Mouse (Mus musculus) thymus, postnatal 14 days (tissue): Measurements from ENCODE around the gene Klf2.

Experiments used
- DNase-seq: peaks from one replicate; pipeline ENCODE4 v3.0.0; 2021

The Klf2 gene

GRCm38 (mm10) chr8:72318801-72319322 lies at the start of gene Klf2:
Gene Klf2, plus strand, starts transcription at chr8:72319033.
- DNase-seq: peak; percentile 94

DNA sequence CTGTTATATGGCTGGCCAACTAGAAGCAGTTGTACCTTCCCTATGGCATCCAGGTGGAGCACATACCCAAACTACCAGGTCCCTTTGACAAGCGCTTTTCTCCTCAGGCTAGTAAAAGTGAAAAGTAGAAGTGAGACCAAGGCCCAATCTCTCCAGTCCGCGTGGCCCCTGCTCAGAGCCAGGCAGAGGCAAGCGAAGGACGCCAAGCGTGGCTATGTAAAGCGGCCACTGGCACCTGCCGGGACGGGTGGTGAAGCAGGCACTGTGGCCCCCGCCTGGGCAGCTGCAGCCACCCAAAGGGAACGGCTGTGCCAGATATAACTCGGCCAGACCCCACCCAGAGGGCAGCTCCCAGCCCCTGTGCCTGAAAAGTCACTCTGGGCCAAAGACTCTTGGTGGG lies 48.2 kb upstream of the Klf2 start:
- DNase-seq: no peak

DNA sequence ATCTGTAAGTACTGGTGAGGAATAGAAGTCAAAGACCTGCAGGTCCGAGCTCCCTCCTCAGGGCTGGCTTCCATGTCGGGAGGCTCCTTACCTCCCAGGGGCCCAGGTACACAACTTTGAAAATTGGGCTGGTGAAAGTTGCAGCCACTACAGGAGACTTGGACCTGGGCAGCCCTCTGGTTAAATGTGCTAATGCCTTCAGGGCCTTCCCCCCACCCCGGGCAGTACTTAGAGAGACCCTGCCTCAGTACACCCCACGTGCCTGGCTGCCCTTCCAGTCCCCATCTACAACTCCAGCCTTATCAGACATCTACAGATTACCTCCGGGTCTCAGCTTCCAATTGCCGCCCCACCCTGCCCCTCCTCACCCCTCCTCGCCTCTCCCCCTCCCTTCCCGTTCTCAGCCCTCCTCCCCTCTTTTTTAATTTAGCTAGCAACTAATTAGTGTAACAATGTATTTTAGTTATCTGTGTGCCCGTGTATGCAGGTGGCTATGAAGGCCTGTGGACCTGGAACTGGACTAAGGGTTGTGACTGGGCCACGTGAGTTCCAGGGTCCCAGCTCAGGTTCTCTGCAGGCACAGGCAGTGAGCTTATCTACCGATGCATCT lies 47.7 kb upstream of the Klf2 start:
- DNase-seq: no peak

DNA sequence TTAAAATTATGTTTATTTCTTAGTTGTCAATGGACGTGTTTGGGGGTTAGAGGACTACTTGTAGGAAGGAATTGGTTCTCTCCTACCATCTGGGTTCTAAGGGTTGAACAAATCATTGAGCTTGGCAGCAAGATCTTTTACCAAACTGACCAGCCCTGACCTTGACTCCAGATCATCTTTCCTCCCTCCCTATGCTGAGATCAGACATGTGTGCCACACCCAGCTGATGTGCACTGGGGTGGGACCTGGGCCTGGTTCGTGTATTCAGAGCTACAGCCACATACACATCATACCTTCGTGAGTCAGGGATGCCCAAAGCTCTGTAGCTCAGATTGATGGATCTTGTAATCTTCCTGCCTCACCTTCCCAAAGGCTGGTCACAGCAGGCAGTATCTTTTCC lies 47.1 kb upstream of the Klf2 start:
- no peak for DNase-seq

GRCm38 (mm10) chr8:72272361-72272760 lies 46.5 kb upstream of the Klf2 start:
- DNase-seq: peak; percentile 90

DNA sequence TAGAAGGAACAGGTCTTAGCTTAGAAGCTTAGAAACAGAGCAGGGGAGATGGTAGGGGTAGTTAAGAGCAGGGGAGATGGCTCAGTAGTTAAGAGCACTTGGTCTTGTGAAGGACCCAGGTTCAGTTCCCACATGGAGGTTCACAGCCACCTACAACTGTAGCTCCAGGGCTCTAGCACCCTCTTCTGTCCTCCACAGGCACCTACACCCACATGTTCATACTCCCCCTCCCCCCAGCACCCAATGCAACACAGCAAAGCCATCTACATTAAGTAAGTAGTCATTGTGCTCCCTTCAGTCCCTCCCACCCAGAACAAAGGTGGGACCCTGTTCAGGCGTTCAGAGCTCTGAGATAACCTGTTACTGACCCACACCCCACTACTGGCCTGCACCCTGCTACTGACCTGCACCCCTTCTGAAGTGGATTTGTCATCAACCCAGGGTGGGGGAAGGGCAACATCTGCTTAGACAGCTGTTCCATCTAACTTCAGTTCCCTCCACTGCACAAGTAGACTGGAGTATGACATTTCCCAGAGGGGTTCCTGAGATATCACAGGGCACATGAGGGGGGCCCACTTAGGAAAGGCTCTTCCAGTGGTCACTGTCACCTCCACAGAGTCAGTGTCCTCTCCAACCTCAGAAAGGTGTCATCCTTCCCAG lies 45.6 kb upstream of the Klf2 start:
- DNase-seq: peak; percentile 40

GRCm38 (mm10) chr8:72273807-72274206 lies 45.0 kb upstream of the Klf2 start:
- DNase-seq: peak; percentile 40

- DNase-seq: no peak
Measured at GRCm38 (mm10) chr8:72277244-72277643, 41.6 kb upstream of the Klf2 start.

DNA sequence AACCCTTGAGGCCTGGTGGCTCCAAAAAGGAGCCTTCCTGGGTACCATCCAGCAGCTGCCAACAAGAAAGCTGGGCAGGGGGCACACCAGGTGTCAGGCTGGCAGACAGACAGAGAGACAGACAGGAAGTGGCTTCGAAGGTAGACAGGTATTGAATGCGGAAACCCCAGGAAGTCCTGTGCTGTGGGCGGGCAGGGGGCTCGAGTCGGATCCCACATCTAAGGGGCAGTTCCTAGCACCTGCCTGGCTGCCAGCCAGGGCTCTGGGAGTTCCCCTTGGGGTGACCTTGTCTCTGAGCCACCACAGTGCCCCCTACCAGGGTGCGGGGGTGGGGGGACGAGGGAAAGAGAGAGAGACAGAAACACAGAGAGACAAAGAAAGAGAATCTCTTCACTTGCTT lies 39.7 kb upstream of the Klf2 start:
- peak; percentile 92 for DNase-seq

DNA sequence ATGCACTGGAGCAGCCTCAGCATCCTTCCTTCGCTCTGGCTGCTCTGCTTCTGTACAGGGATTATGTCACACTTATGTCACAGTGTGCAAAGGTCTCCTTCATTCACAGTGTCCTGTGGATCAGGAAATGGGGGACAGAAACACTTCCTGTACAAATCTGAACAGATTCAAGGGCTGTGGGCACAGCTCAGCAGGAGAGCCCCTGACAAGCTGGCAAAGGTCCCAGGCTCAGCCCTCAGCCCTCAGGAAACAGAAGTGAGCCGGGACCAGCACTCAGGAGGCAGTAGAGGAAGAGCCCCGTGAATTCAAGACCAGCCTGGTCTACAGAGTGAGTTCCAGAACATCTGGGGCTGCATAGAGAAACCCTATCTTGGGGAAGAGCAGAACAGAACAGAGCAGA lies 37.2 kb upstream of the Klf2 start:
- DNase-seq: no peak

GRCm38 (mm10) chr8:72285285-72285684 lies 33.5 kb upstream of the Klf2 start:
- DNase-seq: no peak

GRCm38 (mm10) chr8:72289051-72289450 lies 29.8 kb upstream of the Klf2 start:
- DNase-seq: no peak

DNA sequence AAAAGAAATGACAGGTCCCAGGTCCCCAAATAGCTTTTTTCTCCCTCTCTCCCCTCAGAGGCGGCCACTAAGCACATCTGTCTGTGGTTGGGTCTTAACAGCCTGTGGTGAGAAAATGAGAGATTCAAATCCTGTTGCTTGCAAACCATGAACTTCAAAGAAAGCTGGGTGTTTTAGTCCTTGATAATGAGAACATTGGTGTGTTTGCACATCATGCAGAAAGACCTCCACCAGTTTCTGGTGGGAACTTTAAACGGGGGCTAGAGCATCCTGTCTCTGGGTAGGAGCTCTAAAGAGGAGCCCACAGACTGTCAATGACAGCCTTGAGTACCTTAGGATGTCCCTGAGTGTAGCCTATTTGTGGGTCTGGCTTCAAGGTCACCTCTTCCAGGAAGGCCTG lies 27.7 kb upstream of the Klf2 start:
- no peak for DNase-seq

- no peak for DNase-seq
Measured at GRCm38 (mm10) chr8:72293309-72293708, 25.5 kb upstream of the Klf2 start.

DNA sequence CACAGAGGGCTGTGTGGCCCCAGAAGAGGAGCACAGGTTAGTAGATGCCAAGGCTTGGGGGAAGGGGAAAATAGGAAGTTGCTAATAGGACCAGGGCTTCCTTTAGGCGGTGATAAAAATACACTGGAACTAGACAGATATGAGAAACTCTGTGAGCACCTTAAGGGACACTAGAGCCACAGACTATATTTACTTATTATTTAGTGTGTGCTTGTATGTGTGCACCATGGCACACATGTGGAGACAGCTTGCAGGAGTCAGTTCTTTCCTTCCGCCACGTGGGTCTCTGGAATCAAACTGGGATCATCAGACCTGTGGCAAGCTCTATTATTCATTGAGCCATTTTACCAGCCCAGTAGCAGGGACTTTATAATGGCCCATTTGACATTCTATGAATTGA lies 23.7 kb upstream of the Klf2 start:
- DNase-seq: no peak

- peak; percentile 67 for DNase-seq
Measured at GRCm38 (mm10) chr8:72295679-72296078, 23.2 kb upstream of the Klf2 start.

- no peak for DNase-seq
Measured at GRCm38 (mm10) chr8:72296561-72296960, 22.3 kb upstream of the Klf2 start.

GRCm38 (mm10) chr8:72298928-72299327 lies 19.9 kb upstream of the Klf2 start:
- DNase-seq: no peak

DNA sequence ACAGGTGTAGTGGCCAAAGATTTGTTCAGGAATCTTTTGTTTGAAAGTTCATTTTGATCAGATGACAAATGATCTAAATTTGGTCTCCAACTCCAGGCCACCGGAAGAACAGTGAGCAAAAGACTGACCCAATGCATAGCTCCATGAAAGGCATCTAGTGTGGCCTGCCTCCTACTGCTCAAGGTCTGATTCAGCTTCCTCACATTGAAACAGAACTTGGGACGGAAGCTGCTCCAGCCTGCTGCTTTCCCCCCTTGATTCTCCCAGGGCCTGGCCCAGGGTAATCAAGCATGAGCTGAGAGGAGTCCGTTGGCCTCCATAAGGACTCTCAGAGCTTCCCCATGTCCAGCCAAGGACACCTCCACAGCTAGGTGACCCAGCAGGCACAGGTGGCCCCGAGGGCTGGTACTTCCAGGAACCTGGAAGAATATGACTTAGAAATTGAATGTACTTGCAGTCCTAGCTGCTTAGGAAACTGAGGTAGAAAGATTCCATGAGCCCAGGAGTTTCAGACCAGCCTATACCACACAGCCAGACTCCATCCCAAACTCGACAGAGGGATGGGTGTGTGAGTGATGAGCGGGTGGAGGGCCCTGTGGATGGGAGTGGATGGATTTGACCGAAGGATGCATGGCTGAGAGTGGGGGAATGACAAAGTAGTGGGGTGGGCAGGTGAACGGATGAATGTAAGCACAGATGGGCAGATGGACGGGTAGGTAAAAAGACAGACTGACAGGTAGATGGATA lies 18.0 kb upstream of the Klf2 start:
- DNase-seq: no peak

- DNase-seq: no peak
Measured at GRCm38 (mm10) chr8:72301497-72301896, 17.3 kb upstream of the Klf2 start.

DNA sequence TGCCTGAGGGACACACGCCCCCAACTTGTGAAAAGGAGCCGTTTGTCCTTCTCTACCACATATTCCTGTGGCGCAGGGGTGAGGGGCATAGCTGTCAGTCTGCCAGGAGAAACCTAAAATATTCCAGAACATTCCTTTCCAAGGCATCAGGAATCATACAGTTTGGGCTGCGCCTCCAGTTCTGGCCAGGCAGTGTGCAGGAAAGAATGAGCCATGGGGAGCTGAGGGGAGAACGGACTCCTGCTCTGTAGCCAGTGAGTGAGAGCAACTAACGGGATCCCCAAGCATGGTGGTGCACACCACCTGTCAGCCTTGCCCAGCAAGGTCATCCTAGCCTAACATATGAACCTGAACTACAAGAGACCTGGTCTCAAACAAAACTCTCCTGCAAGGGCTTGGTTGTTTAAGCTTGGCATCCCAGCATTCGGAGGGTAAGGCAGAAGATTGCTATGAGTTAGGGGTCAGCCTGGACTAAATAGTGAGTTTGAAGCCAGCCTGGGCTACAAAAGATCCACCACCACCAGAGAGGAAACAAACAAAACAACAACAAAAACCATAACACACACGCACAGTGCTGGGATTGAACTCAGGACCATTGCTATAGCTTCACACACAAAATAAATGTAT lies 15.7 kb upstream of the Klf2 start:
- DNase-seq: no peak

DNA sequence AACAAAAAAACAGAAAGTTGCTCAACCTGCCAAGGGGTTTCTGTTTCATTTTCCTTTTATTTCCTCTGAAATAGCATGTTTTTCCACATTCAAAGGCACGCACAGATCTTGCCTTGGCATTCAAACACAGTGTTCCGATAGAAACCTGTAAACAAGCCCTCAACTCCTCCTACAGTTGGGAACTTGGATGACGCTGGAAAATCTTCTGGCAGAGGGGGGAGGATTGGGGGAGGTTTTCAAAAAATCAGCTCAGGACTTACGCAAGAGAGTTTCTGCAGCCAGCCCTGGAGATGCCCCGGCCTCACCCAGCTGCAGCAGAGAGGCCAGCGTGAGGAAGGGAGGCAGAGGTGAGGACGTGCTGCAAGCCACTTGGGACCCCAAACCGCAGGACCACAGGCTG lies 15.2 kb upstream of the Klf2 start:
- DNase-seq: peak; percentile 38

GRCm38 (mm10) chr8:72305210-72305905 lies 13.5 kb upstream of the Klf2 start, which contains the start of gene Gm10282:
Gene Gm10282, minus strand, starts transcription at chr8:72305260.
- no peak for DNase-seq
